Mouse (Mus musculus) heart, embryonic 16.5 days (tissue): ENCODE results near the gene Hsd11b2. TPM values are rescaled to one million over a fixed set of nuclear protein-coding genes. Genes with fewer than 3 reads are reported as not detected.

Experiments
- ATAC-seq: fragments of 200-750 bp; cut with Nextera tagmentation; replicated peaks from 2 replicates; pipeline ENCODE4 v1.8.0; 2017; ENCODE audit warnings: moderate number of reproducible peaks; ENCODE audit not compliant: insufficient read depth, low FRiP score; ENCODE audit errors: extremely low read depth
- H3K27ac ChIP-seq: fragments of 300-500 bp; sonication (generic); 2 replicates; pipeline ENCODE4 v1.5.1; 2014; ENCODE audit warnings: mild to moderate bottlenecking, low read length, control low read depth, moderate library complexity
- H3K27me3 ChIP-seq: fragments of 300-500 bp; sonication (generic); 2 replicates; pipeline ENCODE4 v1.6.1; 2014; ENCODE audit warnings: low read length, mixed read lengths; ENCODE audit not compliant: control insufficient read depth, insufficient read depth
- H3K36me3 ChIP-seq: fragments of 300-500 bp; sonication (generic); 2 replicates; pipeline ENCODE4 v1.6.1; 2014; ENCODE audit not compliant: control insufficient read depth, insufficient read depth
- H3K4me1 ChIP-seq: fragments of 300-500 bp; sonication (generic); 2 replicates; pipeline ENCODE4 v1.6.1; 2014; ENCODE audit warnings: low read length, mixed read lengths; ENCODE audit not compliant: control insufficient read depth, insufficient read depth
- H3K4me2 ChIP-seq: fragments of 300-500 bp; sonication (generic); 2 replicates; pipeline ENCODE4 v1.6.1; 2014; ENCODE audit warnings: low read depth, mild to moderate bottlenecking, control low read depth, low read length
- H3K4me3 ChIP-seq: fragments of 300-500 bp; sonication (generic); 2 replicates; pipeline ENCODE4 v1.5.1; 2014; ENCODE audit warnings: mild to moderate bottlenecking, control low read depth, low read length
- H3K9ac ChIP-seq: fragments of 300-500 bp; sonication (generic); 2 replicates; pipeline ENCODE4 v1.6.1; 2014; ENCODE audit warnings: low read length, control low read depth
- H3K9me3 ChIP-seq: fragments of 300-500 bp; sonication (generic); replicated peaks from 2 replicates; pipeline ENCODE4 v1.6.1; 2016; ENCODE audit warnings: low read length; ENCODE audit not compliant: control insufficient read depth
- WGBS: fragments of 180-500 bp; shearing (Covaris S2); extraction: QIAGEN DNeasy Blood & Tissue Kit; methylation state at CpG from one replicate; pipeline ENCODE4 v1.1.7; 2014; 5-methylcytosine and 5-hydroxymethylcytosine counted together
- polyA plus RNA-seq: library from polyadenylated mRNA; unstranded; fragments of >200 nt; fragmentation: Nextera tagmentation; extraction: Ambion mirVana; gene quantifications from 2 replicates; pipeline ENCODE4 v1.2.1, GENCODE M21; 2015

The Hsd11b2 gene
- polyA plus RNA-seq, 1 experiment from 2014 or later, result 0.25 TPM

DNA sequence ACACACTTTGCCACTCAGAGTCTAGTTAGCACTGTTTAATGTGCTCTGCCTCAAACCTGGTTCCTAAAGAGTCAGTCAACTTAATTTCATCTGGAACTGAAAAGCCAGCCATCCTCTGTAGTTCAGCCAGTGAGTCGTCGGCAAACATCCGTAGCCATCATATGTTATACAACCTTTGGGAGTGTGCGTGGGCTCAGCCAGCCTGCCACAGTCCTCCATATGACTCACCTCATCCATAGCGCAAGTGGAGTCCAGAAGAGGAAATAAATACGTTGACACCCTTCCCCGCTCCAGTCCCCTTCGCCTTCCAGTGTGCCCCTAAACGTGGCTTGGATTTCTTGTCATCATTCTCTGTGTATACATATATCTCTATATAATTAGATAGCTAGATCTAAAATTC, 53.3 kb downstream of the Hsd11b2 start:
- Histone ChIP-seq H3K27ac (no peak overlapping the region), H3K36me3 (no peaks in the 10 kb centered on the region), H3K4me3 (no peak overlapping the region), H3K9ac (no peak overlapping the region), H3K27me3 (no peaks in the 10 kb centered on the region), H3K4me2 (no peak overlapping the region), H3K9me3 (no peaks in the 10 kb centered on the region), H3K4me1 (peaks cover 1% of the 10 kb centered on the region; the same call in 1 of the 2 replicates)
- no peak for ATAC-seq
- 89% methylated on average over 9 of the region's 9 CpGs for WGBS

DNA sequence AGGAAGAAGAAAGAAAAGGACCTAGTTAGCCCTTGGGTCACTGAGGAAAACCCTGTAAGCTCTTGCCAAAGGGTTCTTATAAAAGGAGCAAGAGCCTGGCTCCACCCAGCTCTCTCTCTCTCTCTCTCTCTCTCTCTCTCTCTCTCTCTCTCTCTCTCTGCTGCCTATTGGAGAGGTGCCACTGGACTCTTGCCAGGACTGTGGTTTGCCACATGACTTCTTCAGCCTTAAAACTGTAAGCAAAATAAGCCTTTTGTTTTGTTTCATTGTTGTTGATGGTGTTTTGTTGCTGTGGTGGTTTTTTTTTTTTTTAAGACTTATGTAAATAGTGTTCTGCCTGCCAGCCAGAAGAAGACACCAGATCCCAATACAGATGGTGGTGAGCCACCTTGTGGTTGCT, 54.9 kb downstream of the Hsd11b2 start:
- no peak for ATAC-seq
- H3K27me3 ChIP-seq, result no peaks in the 10 kb centered on the region
- no peaks in the 10 kb centered on the region for H3K36me3 ChIP-seq
- no peaks in the 10 kb centered on the region for H3K9me3 ChIP-seq
- H3K4me2 ChIP-seq, result no peak overlapping the region
- H3K4me3 ChIP-seq, result no peak overlapping the region
- H3K9ac ChIP-seq, result no peak overlapping the region
- no peak overlapping the region for H3K27ac ChIP-seq
- no peaks in the 10 kb centered on the region for H3K4me1 ChIP-seq

Other genes with a start within 250 kb of the Hsd11b2 start
- 0.27 and 0.29 TPM in 2 replicates for gene Hsf4, start 249.0 kb upstream of the Hsd11b2 start, polyA plus RNA-seq
- gene Nol3, start 242.6 kb upstream of the Hsd11b2 start, polyA plus RNA-seq, result 5.2 and 5.8 TPM in 2 replicates
- 5.4 and 6.7 TPM in 2 replicates for gene 4931428F04Rik, start 228.9 kb upstream of the Hsd11b2 start, polyA plus RNA-seq
- gene Exoc3l, start 222.7 kb upstream of the Hsd11b2 start, polyA plus RNA-seq, result 14.6 and 14.9 TPM in 2 replicates
- 50.8 and 61.1 TPM in 2 replicates for gene E2f4, start 221.1 kb upstream of the Hsd11b2 start, polyA plus RNA-seq
- 4.1 and 5.1 TPM in 2 replicates for gene Elmo3, start 213.2 kb upstream of the Hsd11b2 start, polyA plus RNA-seq
- 0.80 and 0.84 TPM in 2 replicates for gene Lrrc29, start 192.5 kb upstream of the Hsd11b2 start, polyA plus RNA-seq
- 82.1 and 84.2 TPM in 2 replicates for gene Tmem208, start 192.4 kb upstream of the Hsd11b2 start, polyA plus RNA-seq
- 1.1 and 2.3 TPM in 2 replicates for gene Fhod1, start 170.8 kb upstream of the Hsd11b2 start, polyA plus RNA-seq
- 1.1 and 1.4 TPM in 2 replicates for gene Slc9a5, start 169.9 kb upstream of the Hsd11b2 start, polyA plus RNA-seq
- 0.18 and 0.21 TPM in 2 replicates for gene Plekhg4, start 145.5 kb upstream of the Hsd11b2 start, polyA plus RNA-seq
- 0.07 TPM in 1 of 2 replicates, not detected in the other for gene Kctd19, start 105.3 kb upstream of the Hsd11b2 start, polyA plus RNA-seq
- gene Lrrc36, start 105.2 kb upstream of the Hsd11b2 start, polyA plus RNA-seq, result 0.37 and 0.54 TPM in 2 replicates
- 38.7 and 40.0 TPM in 2 replicates for gene Tppp3, start 47.2 kb upstream of the Hsd11b2 start, polyA plus RNA-seq
- gene Zdhhc1, start 21.9 kb upstream of the Hsd11b2 start, polyA plus RNA-seq, result 26.3 and 31.3 TPM in 2 replicates
- gene Atp6v0d1, start 47.3 kb downstream of the Hsd11b2 start, polyA plus RNA-seq, result 62.4 and 63.7 TPM in 2 replicates
- gene Ripor1, start 86.5 kb downstream of the Hsd11b2 start, polyA plus RNA-seq, result 34.0 and 36.2 TPM in 2 replicates
- gene Ctcf, start 117.8 kb downstream of the Hsd11b2 start, polyA plus RNA-seq, result 72.1 and 80.0 TPM in 2 replicates
- 0.71 TPM in 1 of 2 replicates, not detected in the other for gene Agrp, start 118.6 kb downstream of the Hsd11b2 start, polyA plus RNA-seq
- gene Carmil2, start 167.5 kb downstream of the Hsd11b2 start, polyA plus RNA-seq, result 1.4 and 3.0 TPM in 2 replicates
- 36.4 and 41.7 TPM in 2 replicates for gene Acd, start 182.3 kb downstream of the Hsd11b2 start, polyA plus RNA-seq
- gene Pard6a, start 182.4 kb downstream of the Hsd11b2 start, polyA plus RNA-seq, result 13.6 and 17.5 TPM in 2 replicates
- 0.16 TPM in 1 of 2 replicates, not detected in the other for gene 4933405L10Rik, start 188.9 kb downstream of the Hsd11b2 start, polyA plus RNA-seq
- 13.1 and 13.6 TPM in 2 replicates for gene Enkd1, start 189.5 kb downstream of the Hsd11b2 start, polyA plus RNA-seq
- gene Gfod2, start 239.9 kb downstream of the Hsd11b2 start, polyA plus RNA-seq, result 7.5 and 12.0 TPM in 2 replicates